Mouse (Mus musculus) forebrain, embryonic 11.5 days (tissue): ENCODE results near the gene Serpina1c. TPM values are rescaled to one million over a fixed set of nuclear protein-coding genes. Genes with fewer than 3 reads are reported as not detected.
"Not testable (repeated sequence)": the region's sequence is repeated elsewhere in the genome, so short reads cannot be mapped to it uniquely, and the experiment has no call there.

Experiments
- ATAC-seq: fragments of 200-750 bp; cut with Nextera tagmentation; replicated peaks from 2 replicates; pipeline ENCODE4 v1.8.0; 2017; ENCODE audit warnings: moderate TSS enrichment; ENCODE audit not compliant: low FRiP score
- DNase-seq: peaks from one replicate; pipeline ENCODE4 v3.0.0-alpha.2; 2017; ENCODE audit warnings: low spot score
- H3K27ac ChIP-seq: fragments of 300-500 bp; sonication (generic); 2 replicates; pipeline ENCODE4 v1.5.1; 2014; ENCODE audit warnings: low read depth, low read length
- H3K27me3 ChIP-seq: fragments of 300-500 bp; sonication (generic); 2 replicates; pipeline ENCODE4 v1.6.1; 2014; ENCODE audit warnings: mild to moderate bottlenecking, low read length, mixed read lengths; ENCODE audit not compliant: control insufficient read depth, insufficient read depth
- H3K36me3 ChIP-seq: fragments of 300-500 bp; sonication (generic); 2 replicates; pipeline ENCODE4 v1.6.1; 2014; ENCODE audit warnings: mild to moderate bottlenecking, low read length, moderate library complexity, mixed read lengths; ENCODE audit not compliant: control insufficient read depth, insufficient read depth
- H3K4me1 ChIP-seq: fragments of 300-500 bp; sonication (generic); replicated peaks from 2 replicates; pipeline ENCODE4 v1.6.1; 2014; ENCODE audit warnings: low read length, mixed read lengths; ENCODE audit not compliant: control insufficient read depth, insufficient read depth
- H3K4me2 ChIP-seq: fragments of 300-500 bp; sonication (generic); 2 replicates; pipeline ENCODE4 v1.6.1; 2014; ENCODE audit warnings: low read depth, mild to moderate bottlenecking, low read length, moderate library complexity, mixed read lengths; ENCODE audit not compliant: severe bottlenecking
- H3K4me3 ChIP-seq: fragments of 300-500 bp; sonication (generic); 2 replicates; pipeline ENCODE4 v1.5.1; 2014; ENCODE audit warnings: low read depth, low read length
- H3K9ac ChIP-seq: fragments of 300-500 bp; sonication (generic); 2 replicates; pipeline ENCODE4 v1.6.1; 2014; ENCODE audit warnings: low read length
- H3K9me3 ChIP-seq: fragments of 300-500 bp; sonication (generic); 2 replicates; pipeline ENCODE4 v1.6.1; 2016; ENCODE audit warnings: low read length, mixed read lengths; ENCODE audit not compliant: control insufficient read depth
- WGBS: fragments of 180-500 bp; shearing (Covaris S2); extraction: QIAGEN DNeasy Blood & Tissue Kit; methylation state at CpG from one replicate; pipeline ENCODE4 v1.1.7; 2014; 5-methylcytosine and 5-hydroxymethylcytosine counted together
- polyA plus RNA-seq: library from polyadenylated mRNA; unstranded; fragments of >200 nt; fragmentation: Nextera tagmentation; extraction: Ambion mirVana; gene quantifications from 2 replicates; pipeline ENCODE4 v1.2.1, GENCODE M21; 2014

Serpina1c gene
- polyA plus RNA-seq: not detected in 2 replicates

DNA sequence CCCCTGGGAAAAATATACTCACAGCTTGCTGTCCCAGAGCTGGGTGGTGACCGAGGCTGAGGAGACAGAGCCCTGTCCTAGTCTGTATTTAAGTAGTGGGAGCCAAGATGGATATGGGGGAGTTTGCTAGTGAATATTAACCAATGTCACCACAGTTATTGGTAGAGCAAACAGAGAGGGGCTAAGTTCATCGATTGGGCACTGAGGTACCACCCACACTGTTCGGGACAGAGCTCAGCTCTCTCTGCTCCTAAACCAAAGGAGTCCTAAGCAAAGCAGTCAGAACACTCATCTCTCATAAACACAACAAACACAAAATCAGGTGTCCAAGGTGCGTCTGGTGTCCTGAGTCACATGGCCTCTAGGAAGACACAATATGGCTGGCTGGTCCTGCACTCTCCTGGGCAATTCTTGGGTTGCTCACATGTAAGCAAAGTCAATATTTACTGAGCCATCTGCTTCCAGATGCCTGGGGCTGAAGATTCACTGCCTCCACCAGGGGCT is at the start of gene Serpina1c:
Serpina1c (minus strand) TSS at position 51 of the 504 bp plus-strand sequence.
- not testable (repeated sequence) for H3K36me3 ChIP-seq, H3K4me2 ChIP-seq, H3K9me3 ChIP-seq, H3K4me1 ChIP-seq, H3K27ac ChIP-seq, H3K9ac ChIP-seq, ATAC-seq, H3K27me3 ChIP-seq, DNase-seq, H3K4me3 ChIP-seq
- WGBS: 88% methylated on average over 4 of the region's 4 CpGs

DNA sequence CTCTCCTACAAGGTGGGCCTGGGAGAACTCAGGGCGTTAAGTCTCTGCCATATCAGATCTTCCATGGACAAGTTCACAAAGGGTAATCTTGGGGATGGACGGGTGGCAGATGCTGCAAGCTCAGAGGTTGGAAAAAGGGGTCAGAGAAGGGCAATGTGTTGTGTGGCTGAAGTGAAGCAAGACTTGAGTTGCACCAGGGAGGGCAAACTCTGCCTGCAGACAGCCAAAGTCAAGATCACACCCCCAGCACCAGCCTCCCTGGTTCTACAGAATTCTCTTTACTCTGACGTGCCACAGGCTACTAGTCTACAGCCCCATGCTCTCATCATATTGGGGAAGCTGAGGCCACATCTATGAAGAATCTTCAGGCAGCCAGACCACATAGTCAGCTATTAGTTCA is 48.3 kb upstream of the Serpina1c start:
- not testable (repeated sequence) for H3K27me3 ChIP-seq, H3K4me2 ChIP-seq, DNase-seq, H3K4me1 ChIP-seq, ATAC-seq, H3K9ac ChIP-seq, H3K36me3 ChIP-seq, H3K27ac ChIP-seq, H3K9me3 ChIP-seq, H3K4me3 ChIP-seq
- 69% methylated on average over 3 of the region's 3 CpGs for WGBS

DNA sequence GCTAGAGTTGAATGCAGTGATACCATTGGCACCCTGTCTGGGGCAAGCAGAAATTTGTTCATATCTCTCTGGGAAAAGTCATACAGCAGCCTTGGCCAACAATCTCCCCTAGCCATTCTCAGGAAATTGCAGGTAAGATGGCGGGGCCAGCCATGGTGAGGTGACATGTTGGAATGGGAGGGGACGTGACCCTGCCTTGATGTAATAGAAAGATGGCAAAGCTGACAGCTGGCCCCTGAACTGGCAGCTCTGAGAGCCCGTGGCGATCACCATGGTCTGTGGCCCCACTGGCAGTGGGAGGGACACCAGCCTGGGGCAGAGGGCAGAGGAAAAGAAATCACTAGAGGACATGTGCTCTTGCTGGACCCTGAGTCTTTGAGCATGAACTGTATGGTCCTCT is 41.6 kb upstream of the Serpina1c start:
- Histone ChIP-seq H3K4me3 (no peak overlapping the region), H3K36me3 (no peaks in the 10 kb centered on the region), H3K27ac (no peak overlapping the region), H3K4me1 (no peaks in the 10 kb centered on the region), H3K4me2 (no peak overlapping the region), H3K9me3 (no peaks in the 10 kb centered on the region), H3K27me3 (no peaks in the 10 kb centered on the region), H3K9ac (no peak overlapping the region)
- 84% methylated on average over 4 of the region's 4 CpGs for WGBS
- no peak for DNase-seq
- ATAC-seq: no peak

DNA sequence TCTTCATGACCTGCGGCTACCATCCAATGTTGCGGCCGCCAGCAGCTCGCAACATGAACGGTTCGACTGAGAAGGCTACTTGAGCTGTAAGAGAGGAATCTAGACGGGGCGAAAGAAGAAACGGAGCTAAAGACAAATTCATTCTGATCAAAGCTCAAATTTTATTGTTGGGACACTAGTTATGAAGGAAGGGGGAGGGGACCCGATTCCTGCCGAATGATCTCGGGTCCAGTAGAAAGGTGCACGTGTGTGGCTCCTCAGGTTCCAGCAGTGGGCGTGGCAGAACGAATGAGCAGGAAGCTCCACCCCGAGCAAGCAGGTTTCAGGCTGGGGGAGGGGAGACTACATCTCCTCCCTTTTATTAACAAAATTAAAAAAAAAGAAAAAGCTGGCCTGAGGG is 4.5 kb upstream of the Serpina1c start:
- not testable (repeated sequence) for H3K9me3 ChIP-seq, H3K36me3 ChIP-seq, DNase-seq, H3K9ac ChIP-seq, H3K27me3 ChIP-seq, ATAC-seq, H3K27ac ChIP-seq, H3K4me1 ChIP-seq, H3K4me2 ChIP-seq, H3K4me3 ChIP-seq
- WGBS: 95% methylated on average over 10 of the region's 16 CpGs

DNA sequence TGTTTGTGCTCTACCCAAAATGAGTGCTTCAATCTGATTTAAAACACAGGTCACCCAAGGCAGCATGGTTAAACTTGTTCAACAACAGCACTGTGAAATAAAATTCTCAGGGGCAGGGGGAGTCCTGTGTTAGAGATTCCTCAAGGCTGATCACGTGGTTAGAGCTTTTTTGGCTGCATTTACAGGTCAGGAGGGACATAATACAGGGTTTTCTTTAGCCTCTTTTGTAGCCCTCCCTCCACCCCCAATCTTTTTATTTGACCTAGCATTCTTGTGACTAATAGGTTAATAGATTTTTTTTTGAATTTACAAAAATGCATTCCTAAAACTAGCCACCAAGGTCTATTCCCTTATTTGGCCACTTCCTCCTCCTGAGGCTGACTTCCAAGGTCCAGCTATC is 3.1 kb upstream of the Serpina1c start:
- not testable (repeated sequence) for H3K9me3 ChIP-seq, H3K4me1 ChIP-seq, H3K4me3 ChIP-seq, H3K27me3 ChIP-seq, DNase-seq, H3K9ac ChIP-seq, H3K4me2 ChIP-seq, ATAC-seq, H3K27ac ChIP-seq, H3K36me3 ChIP-seq
- WGBS: 28% methylated on average over 1 of the region's 1 CpGs

DNA sequence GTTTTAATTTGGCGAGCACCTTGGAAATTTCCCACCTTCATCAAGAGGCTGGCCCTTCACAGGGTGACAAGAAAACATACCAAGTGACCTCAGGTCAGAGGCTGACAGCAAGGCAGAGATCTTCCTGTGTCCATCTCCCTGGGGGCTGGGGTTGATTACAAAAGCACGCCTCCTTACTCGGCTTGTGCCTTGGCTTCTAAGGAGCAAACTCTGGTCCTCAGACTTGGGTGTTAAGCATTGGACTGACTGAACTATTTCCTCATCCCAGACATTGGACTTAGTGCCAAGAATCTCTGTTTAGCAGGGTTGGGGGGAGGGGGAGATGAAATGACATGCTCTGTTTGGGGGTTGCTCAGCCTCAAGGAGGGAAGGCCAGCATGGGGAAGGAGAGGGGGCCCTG is 2.8 kb downstream of the Serpina1c start:
- H3K4me1 ChIP-seq, ATAC-seq, H3K36me3 ChIP-seq, H3K9ac ChIP-seq, H3K4me2 ChIP-seq, H3K27me3 ChIP-seq, H3K27ac ChIP-seq, DNase-seq, H3K4me3 ChIP-seq, H3K9me3 ChIP-seq: not testable (repeated sequence)
- WGBS: 94% methylated on average over 3 of the region's 3 CpGs

DNA sequence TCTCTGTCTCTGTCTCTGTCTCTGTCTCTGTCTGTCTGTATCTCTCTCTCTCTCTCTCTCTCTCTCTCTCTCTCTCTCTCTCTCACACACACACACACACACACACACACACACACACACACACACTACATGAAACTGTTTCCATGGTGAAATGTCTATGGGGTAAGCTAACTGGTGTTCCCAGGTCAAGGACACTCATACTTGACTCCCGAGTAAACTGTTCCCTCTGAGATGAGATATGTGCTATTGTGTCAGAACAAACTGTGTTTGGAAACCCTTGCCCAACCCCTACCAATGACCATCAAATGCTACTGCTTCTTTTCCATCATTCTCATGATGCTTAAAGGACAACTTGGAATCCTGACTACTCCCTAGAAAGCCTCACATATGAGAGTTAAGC is 37.8 kb downstream of the Serpina1c start:
- not testable (repeated sequence) for H3K4me2 ChIP-seq, H3K27me3 ChIP-seq, H3K36me3 ChIP-seq, H3K27ac ChIP-seq, H3K9me3 ChIP-seq, H3K4me1 ChIP-seq, DNase-seq, ATAC-seq, H3K9ac ChIP-seq, H3K4me3 ChIP-seq
- WGBS: 77% methylated on average over 1 of the region's 1 CpGs

DNA sequence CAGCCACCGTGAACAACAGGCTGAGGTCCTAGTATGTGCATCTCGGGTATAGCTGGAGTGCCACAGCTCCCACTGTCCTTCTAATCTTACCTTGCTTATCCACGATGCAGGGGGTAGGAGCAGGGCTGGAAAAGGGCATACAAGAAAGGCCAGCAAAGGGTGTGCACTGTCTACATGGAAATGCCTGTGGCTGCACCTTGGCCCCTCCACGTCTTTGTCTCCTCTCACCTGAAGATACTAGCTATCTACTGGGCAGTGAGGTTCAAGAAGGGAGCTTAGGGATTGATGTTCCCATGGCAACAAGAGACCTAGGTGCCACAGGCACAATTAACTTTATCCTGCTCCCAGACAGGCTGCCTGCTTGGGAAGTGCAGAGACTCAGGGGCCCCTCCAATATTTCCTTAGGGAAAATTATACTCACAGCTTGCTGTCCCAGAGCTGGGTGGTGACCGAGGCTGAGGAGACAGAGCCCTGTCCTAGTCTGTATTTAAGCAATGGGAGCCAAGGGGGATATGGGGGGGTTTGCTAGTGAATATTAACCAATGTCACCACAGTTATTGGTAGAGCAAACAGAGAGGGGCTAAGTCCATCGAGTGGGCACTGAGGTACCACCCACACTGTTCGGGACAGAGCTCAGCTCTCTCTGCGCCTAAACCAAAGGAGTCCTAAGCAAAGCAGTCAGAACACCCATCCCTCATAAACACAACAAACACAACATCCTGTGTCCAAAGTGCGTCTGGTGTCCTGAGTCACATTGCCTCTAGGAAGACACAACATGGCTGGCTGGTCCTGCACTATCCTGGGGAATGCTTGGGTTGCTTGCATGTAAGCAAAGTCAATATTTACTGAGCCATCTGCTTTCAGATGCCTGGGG is 41.3 kb downstream of the Serpina1c start, which contains the start of gene Serpina1a:
Serpina1a (minus strand) TSS at position 462 of the 874 bp plus-strand sequence.
- H3K4me3 ChIP-seq, DNase-seq, H3K27me3 ChIP-seq, H3K4me2 ChIP-seq, H3K36me3 ChIP-seq, H3K9ac ChIP-seq, ATAC-seq, H3K9me3 ChIP-seq, H3K4me1 ChIP-seq, H3K27ac ChIP-seq: not testable (repeated sequence)
- 83% methylated on average over 9 of the region's 9 CpGs for WGBS

DNA sequence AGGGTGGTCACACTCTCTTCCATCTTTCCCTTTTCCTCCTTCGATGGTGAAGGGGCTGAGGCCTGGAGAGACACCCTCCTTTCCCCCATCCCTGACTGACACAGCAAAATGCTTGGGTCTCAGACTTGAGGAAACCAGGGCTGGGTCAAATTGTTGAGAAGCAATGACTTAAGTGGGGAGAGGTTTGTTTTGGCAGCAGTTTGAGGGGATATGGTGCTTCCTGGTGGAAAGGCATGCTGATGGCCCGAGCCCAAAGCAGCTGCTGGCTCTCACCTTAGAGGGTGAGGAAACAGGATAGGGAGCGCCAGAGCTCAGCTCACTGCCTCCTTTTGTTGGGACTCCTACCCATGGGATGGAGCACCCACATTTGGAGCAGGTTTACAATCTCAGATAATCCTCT is 43.7 kb downstream of the Serpina1c start:
- no peaks in the 10 kb centered on the region for H3K27me3 ChIP-seq
- H3K4me1 ChIP-seq: no peaks in the 10 kb centered on the region
- no peak overlapping the region for H3K27ac ChIP-seq
- WGBS: 60% methylated on average over 3 of the region's 3 CpGs
- H3K4me2 ChIP-seq: no peak overlapping the region
- no peaks in the 10 kb centered on the region; the same call in 1 of the 2 replicates for H3K9me3 ChIP-seq
- no peaks in the 10 kb centered on the region for H3K36me3 ChIP-seq
- no peak for ATAC-seq
- H3K9ac ChIP-seq: no peak overlapping the region
- no peak for DNase-seq
- no peak overlapping the region for H3K4me3 ChIP-seq
